Mouse (Mus musculus) kidney, adult 9 months (tissue): Measurements from ENCODE around the gene 0610040J01Rik.
A peak's percentile ranks its signal among the peaks of the same experiment; 100 is the strongest.

Experiments used
- DNase-seq: peaks from one replicate; pipeline ENCODE4 v3.0.0; 2022

0610040J01Rik gene

DNA sequence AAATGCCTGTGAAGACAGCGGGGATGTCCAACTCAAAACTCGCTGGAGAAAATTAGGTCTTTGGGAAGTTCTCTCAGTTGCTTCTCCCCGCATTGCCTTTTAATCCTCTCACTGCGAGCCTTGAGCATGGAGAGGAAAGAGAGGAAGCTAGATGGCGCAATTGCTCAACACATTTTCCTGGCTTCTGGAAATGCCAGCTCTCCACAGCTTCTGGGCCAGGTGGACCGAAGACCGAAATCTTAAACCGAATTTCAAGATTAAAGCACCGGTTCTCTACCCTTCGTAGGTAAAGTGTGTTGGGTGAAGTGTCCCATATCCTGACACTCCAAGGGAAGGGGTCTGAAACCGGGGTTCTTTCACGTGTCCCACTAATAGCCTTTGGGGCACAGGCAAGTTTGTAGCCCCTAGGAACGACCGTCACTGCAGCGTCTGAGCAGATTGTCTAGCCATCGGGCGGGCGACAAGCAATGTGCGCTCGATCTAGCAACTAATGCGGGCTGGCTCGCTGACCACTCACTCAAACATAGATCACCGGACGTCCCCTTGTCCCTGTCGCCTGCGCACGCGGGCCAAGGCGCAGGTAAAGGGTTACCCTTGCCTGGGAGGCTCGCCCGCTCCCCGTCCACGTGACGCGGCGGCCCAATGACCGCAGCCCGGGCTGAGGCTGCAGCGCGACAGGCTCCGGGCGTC lies at the start of gene 0610040J01Rik:
0610040J01Rik (plus strand) TSS at position 545 of the 690 bp plus-strand sequence.
- DNase-seq = peak; percentile 93

- DNase-seq = no peak
These were observed 46.3 kb upstream of the 0610040J01Rik start for GRCm38 (mm10) chr5:63765886-63766285.

DNA sequence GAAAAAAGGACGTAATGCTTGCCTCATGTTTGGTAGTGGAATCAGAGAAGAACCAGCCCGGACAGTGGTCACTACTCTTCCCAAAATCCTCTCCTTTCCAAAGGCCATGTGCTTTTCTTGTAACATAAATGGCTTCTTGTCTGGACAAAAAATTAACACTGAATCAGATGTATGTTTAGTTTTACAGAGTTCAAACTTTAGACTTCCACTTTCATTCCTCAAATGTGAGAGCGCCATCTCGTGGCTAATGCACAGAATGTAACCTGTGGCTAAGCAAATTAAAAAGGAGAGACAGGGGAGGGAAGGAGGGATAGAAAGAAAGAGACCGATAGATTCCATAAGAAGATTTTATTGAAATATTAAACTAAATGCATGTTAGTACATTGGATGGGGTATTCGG lies 45.4 kb upstream of the 0610040J01Rik start:
- peak; percentile 40 for DNase-seq

- no peak for DNase-seq
These were observed 44.7 kb upstream of the 0610040J01Rik start for GRCm38 (mm10) chr5:63767464-63767863.

GRCm38 (mm10) chr5:63768220-63768619 lies 43.9 kb upstream of the 0610040J01Rik start:
- DNase-seq = no peak

DNA sequence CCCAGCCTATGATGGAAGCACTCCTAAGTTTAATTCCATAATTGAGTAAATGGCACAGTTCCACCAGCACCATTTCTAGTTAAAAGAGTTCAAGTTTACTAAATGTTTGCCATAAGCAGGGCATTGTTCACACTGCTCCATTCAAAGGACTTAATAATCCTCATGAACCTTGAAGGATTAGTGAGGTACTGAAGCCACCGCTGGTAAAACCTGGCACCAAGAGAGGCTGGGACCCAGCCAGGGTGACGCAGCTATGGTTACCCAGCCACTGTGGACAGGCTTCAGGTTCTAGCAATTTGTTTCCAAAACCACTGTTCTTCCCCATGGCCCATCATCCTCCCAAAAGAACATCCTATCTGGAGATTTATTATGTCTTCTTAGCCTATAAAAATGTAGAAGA lies 39.2 kb upstream of the 0610040J01Rik start:
- DNase-seq = no peak

GRCm38 (mm10) chr5:63773603-63774002 lies 38.6 kb upstream of the 0610040J01Rik start:
- no peak for DNase-seq

DNA sequence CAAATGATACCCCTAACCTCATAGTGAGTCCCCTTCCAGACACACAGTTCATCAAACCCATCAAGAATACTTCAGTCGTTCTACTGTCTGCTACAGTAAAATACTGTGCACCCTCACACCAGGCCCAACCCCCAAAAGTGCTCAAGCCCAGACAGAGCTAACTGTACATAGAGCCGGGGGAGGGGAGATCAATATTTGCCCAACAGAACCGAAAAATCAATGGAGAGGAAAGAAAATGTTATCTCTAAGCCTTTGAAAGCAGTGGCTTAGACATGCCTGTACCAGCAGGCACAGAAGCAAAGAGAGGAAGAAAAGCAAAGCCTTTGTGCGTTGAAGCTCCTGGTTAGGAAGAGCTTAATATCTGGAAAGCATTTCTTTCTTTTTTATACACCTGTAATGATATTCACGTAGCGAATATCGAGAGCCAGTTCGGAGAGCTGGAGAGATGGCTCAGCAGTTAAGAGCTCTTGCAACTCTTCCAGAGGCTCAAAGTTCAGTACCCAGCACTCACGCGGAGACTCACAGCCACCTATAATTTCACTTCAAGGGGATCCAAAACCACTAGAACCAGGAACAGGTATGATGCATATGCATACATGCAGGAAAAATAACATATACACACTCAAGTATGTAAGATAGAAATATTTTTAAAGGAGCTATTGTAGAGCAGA lies 23.9 kb upstream of the 0610040J01Rik start:
- DNase-seq = no peak

GRCm38 (mm10) chr5:63812509-63812865 lies 324 bp downstream of the 0610040J01Rik start:
- DNase-seq = no peak

GRCm38 (mm10) chr5:63816643-63817042 lies 4.5 kb downstream of the 0610040J01Rik start:
- DNase-seq = no peak

GRCm38 (mm10) chr5:63817270-63817669 lies 5.1 kb downstream of the 0610040J01Rik start:
- DNase-seq = peak; percentile 69

- DNase-seq = peak; percentile 74
These were observed 6.8 kb downstream of the 0610040J01Rik start for GRCm38 (mm10) chr5:63818975-63819374.

DNA sequence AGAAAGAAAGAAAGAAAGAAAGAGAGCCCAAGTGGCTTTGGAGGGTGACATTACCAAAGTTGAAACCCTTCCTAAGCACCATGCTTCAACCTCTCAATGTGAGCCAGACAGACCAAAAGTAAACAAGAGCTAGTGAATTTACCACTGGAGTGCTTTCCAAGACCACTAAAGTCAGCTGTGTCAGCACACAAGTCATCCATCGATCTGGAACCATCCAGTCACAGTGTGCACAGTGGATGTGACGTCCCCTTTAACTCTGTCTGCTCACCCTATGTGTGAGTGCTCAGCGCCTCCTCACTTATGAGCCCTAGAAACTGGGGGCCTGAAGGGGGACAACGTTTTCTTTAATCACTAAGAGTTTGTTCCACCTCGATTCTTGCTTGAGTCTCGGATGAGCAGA lies 7.4 kb downstream of the 0610040J01Rik start:
- no peak for DNase-seq

DNA sequence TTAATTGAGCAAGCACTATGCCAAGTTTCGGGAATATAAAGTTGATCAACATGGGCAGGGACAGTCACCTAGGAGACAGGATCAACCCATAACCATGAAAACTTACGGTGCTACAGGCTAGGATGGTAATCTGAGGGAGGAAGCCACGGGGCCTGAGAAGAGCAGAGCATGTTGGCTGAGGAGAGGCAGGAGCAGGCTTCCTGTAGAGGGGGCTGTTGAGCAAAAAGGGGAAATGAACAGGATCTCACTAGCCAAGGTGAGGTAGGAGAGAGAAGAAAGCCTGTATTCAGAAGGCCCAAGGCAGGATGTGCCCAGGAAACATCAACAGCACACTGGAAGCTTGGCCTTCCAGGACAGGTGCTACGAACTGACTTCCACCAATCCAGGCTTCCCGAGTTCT lies 9.0 kb downstream of the 0610040J01Rik start:
- DNase-seq = no peak

- no peak for DNase-seq
These were observed 9.7 kb downstream of the 0610040J01Rik start for GRCm38 (mm10) chr5:63821860-63822259.

DNA sequence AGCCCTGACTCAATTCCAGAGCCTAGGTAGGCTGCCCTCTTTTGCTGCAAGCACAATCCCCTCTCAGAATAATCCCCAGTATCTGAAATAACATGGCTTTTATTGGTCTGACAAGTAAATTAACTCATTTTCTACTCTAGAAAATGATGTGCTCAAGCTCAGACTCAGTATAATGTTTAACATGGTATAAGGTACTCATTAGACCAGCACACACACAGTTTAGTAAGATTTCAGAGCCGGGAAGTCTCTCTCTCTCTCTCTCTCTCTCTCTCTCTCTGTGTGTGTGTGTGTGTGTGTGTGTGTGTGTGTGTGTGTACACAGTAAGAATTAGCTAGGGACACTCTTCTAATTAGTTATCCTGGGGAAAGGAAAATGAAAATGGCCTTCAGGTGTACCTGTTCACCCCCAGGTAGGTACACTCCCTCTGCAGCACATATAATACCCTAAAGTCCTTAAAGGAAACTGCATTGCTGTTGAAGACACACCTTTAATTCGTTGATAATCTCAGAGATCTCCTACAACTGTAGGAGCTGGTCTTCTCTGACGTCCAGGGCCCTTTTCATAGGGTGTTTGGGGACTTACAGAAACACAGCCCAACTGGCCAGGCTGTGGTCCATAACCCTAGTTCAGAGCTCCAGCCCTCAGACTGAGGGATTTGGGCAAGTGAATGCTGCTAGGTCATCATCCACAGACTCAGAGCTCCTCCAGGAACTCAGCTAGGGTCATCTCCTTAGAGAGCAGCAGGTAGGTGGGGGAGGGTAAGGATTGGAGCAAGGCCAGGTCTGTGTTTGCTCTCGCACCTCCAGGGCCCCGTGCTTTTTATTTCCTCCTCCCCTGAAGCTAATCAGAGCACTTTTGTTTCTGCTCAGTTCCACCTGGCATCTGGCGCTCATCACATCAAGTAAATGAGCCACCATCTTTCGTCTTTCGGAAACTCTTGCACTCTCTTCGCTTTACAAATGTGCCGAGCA lies 11.5 kb downstream of the 0610040J01Rik start:
- DNase-seq = peak; percentile 71

- no peak for DNase-seq
These were observed 12.6 kb downstream of the 0610040J01Rik start for GRCm38 (mm10) chr5:63824599-63825350.

DNA sequence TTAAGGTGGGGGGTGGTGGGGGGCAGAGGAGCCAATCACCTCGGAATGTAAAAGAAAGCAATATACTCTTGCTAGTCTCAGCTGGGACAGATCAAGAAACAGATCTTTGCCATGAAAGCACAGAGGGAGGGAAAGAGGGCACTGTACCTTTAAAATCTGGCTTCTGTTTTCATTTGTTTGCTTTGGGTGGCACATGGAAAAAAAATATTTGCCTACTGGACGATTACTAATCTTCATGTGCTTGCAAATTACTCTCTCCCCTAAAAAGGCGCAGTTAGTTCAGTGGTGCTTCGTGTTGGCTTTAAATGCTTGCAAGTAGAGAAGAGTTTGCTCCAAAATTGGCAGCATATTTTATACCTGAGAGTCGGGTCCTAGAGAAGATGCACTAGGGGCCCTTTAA lies 13.7 kb downstream of the 0610040J01Rik start:
- no peak for DNase-seq

DNA sequence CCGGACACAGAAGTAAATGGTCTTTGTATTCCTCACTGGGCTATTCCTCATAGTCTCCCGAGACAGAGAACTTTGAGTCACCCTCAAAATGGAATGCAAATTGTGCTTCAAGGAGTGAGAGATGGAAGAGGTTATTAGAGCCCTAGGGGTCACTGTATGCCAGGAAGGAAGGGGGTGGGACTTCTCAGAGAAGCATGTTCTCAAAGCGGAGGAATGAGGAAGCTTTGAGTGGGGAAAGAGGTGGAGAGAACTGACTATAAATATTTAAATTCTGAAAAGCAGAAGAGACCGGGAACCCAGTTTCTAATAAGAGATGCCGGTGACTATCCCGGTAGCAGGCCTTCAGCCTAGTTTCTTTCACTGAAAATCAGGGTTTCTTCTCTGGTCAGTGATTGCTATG lies 14.8 kb downstream of the 0610040J01Rik start:
- DNase-seq = no peak

GRCm38 (mm10) chr5:63827415-63828053 lies 15.4 kb downstream of the 0610040J01Rik start:
- DNase-seq = peak; percentile 77

GRCm38 (mm10) chr5:63828380-63829185 lies 16.4 kb downstream of the 0610040J01Rik start:
- DNase-seq = no peak
